Mouse (Mus musculus) forebrain, embryonic 11.5 days (tissue): ENCODE data around the gene Gm27021. TPM values are rescaled to one million over a fixed set of nuclear protein-coding genes. Genes with fewer than 3 reads are reported as not detected.

Source experiments
- ATAC-seq: fragments of 200-750 bp; cut with Nextera tagmentation; replicated peaks from 2 replicates; pipeline ENCODE4 v1.8.0; 2017; ENCODE audit warnings: moderate TSS enrichment; ENCODE audit not compliant: low FRiP score
- DNase-seq: peaks from one replicate; pipeline ENCODE4 v3.0.0-alpha.2; 2017; ENCODE audit warnings: low spot score
- H3K27ac ChIP-seq: fragments of 300-500 bp; sonication (generic); 2 replicates; pipeline ENCODE4 v1.5.1; 2014; ENCODE audit warnings: low read depth, low read length
- H3K27me3 ChIP-seq: fragments of 300-500 bp; sonication (generic); 2 replicates; pipeline ENCODE4 v1.6.1; 2014; ENCODE audit warnings: mild to moderate bottlenecking, low read length, mixed read lengths; ENCODE audit not compliant: control insufficient read depth, insufficient read depth
- H3K36me3 ChIP-seq: fragments of 300-500 bp; sonication (generic); 2 replicates; pipeline ENCODE4 v1.6.1; 2014; ENCODE audit warnings: mild to moderate bottlenecking, low read length, moderate library complexity, mixed read lengths; ENCODE audit not compliant: control insufficient read depth, insufficient read depth
- H3K4me1 ChIP-seq: fragments of 300-500 bp; sonication (generic); replicated peaks from 2 replicates; pipeline ENCODE4 v1.6.1; 2014; ENCODE audit warnings: low read length, mixed read lengths; ENCODE audit not compliant: control insufficient read depth, insufficient read depth
- H3K4me2 ChIP-seq: fragments of 300-500 bp; sonication (generic); 2 replicates; pipeline ENCODE4 v1.6.1; 2014; ENCODE audit warnings: low read depth, mild to moderate bottlenecking, low read length, moderate library complexity, mixed read lengths; ENCODE audit not compliant: severe bottlenecking
- H3K4me3 ChIP-seq: fragments of 300-500 bp; sonication (generic); 2 replicates; pipeline ENCODE4 v1.5.1; 2014; ENCODE audit warnings: low read depth, low read length
- H3K9ac ChIP-seq: fragments of 300-500 bp; sonication (generic); 2 replicates; pipeline ENCODE4 v1.6.1; 2014; ENCODE audit warnings: low read length
- H3K9me3 ChIP-seq: fragments of 300-500 bp; sonication (generic); 2 replicates; pipeline ENCODE4 v1.6.1; 2016; ENCODE audit warnings: low read length, mixed read lengths; ENCODE audit not compliant: control insufficient read depth
- WGBS: fragments of 180-500 bp; shearing (Covaris S2); extraction: QIAGEN DNeasy Blood & Tissue Kit; methylation state at CpG from one replicate; pipeline ENCODE4 v1.1.7; 2014; 5-methylcytosine and 5-hydroxymethylcytosine counted together
- polyA plus RNA-seq: library from polyadenylated mRNA; unstranded; fragments of >200 nt; fragmentation: Nextera tagmentation; extraction: Ambion mirVana; gene quantifications from 2 replicates; pipeline ENCODE4 v1.2.1, GENCODE M21; 2014

Gene Gm27021
- polyA plus RNA-seq, 1 experiment from 2014 or later = 3.3 TPM

GRCm38 (mm10) chr8:120700053-120700452 lies 32.2 kb upstream of the Gm27021 start:
- no peaks in the 10 kb centered on the region for H3K27me3 ChIP-seq
- no peak overlapping the region for H3K9ac ChIP-seq
- no peak overlapping the region for H3K27ac ChIP-seq
- no peaks in the 10 kb centered on the region for H3K36me3 ChIP-seq
- no peak overlapping the region for H3K4me3 ChIP-seq
- H3K4me2 ChIP-seq = no peak overlapping the region
- 90% methylated on average over 4 of the region's 4 CpGs for WGBS
- DNase-seq = no peak
- no peaks in the 10 kb centered on the region for H3K4me1 ChIP-seq
- no peak for ATAC-seq
- no peaks in the 10 kb centered on the region for H3K9me3 ChIP-seq

- no peaks in the 10 kb centered on the region for H3K4me1 ChIP-seq
- H3K4me2 ChIP-seq = no peak overlapping the region
- no peak overlapping the region for H3K4me3 ChIP-seq
- DNase-seq = no peak
- H3K27me3 ChIP-seq = no peaks in the 10 kb centered on the region
- no peak for ATAC-seq
- no peaks in the 10 kb centered on the region for H3K9me3 ChIP-seq
- 71% methylated on average over 2 of the region's 2 CpGs for WGBS
- no peak overlapping the region for H3K27ac ChIP-seq
- H3K36me3 ChIP-seq = no peaks in the 10 kb centered on the region
- H3K9ac ChIP-seq = no peak overlapping the region
Observed at GRCm38 (mm10) chr8:120699565-120699964, 31.7 kb upstream of the Gm27021 start.

DNA sequence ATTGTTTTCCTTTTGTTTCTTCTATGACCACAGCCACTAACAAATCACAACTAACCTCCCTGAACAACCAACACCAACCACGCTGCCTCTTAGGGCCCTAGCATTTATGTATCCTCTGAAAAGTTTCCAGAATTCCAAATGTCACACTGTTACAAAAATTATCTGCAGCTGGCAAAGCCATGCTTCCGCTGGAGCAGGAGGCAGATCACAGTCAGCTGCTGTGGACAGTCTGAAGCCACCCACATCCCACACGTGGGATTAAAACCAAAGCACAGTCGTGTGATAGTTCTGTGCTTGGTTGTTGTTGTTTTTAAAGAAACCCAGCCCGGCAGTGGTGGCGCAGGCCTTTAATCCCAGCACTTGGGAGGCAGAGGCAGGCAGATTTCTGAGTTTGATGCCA lies 31.2 kb upstream of the Gm27021 start:
- Histone ChIP-seq H3K36me3 (no peaks in the 10 kb centered on the region), H3K27me3 (no peaks in the 10 kb centered on the region), H3K4me3 (no peak overlapping the region), H3K9ac (no peak overlapping the region), H3K4me2 (no peak overlapping the region), H3K27ac (no peak overlapping the region), H3K9me3 (no peaks in the 10 kb centered on the region), H3K4me1 (no peaks in the 10 kb centered on the region)
- no peak for DNase-seq
- 81% methylated on average over 6 of the region's 6 CpGs for WGBS
- ATAC-seq = no peak

GRCm38 (mm10) chr8:120698426-120698825 lies 30.5 kb upstream of the Gm27021 start:
- ATAC-seq (no peak), DNase-seq (no peak)
- 93% methylated on average over 7 of the region's 7 CpGs for WGBS
- H3K4me1 ChIP-seq = no peaks in the 10 kb centered on the region
- H3K4me3 ChIP-seq = no peak overlapping the region
- no peaks in the 10 kb centered on the region for H3K36me3 ChIP-seq
- no peaks in the 10 kb centered on the region for H3K27me3 ChIP-seq
- H3K4me2 ChIP-seq = no peak overlapping the region
- H3K27ac ChIP-seq = no peak overlapping the region
- H3K9ac ChIP-seq = no peak overlapping the region
- H3K9me3 ChIP-seq = no peaks in the 10 kb centered on the region

DNA sequence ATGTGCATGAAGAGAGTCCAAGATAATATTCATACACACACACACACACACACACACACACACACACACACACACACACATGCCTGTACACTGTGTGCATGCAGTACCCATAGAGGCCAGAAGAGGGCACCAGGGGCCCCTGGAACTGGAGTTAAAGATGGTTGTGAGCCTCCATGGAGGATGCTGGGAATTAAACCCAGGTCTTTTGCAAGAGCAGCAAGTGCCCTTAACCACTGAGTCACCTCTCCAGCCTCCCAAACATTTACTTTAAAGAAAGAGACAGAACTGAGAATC lies 30.0 kb upstream of the Gm27021 start:
- no peak overlapping the region for H3K4me2 ChIP-seq
- ATAC-seq = no peak
- H3K4me3 ChIP-seq = no peak overlapping the region

DNA sequence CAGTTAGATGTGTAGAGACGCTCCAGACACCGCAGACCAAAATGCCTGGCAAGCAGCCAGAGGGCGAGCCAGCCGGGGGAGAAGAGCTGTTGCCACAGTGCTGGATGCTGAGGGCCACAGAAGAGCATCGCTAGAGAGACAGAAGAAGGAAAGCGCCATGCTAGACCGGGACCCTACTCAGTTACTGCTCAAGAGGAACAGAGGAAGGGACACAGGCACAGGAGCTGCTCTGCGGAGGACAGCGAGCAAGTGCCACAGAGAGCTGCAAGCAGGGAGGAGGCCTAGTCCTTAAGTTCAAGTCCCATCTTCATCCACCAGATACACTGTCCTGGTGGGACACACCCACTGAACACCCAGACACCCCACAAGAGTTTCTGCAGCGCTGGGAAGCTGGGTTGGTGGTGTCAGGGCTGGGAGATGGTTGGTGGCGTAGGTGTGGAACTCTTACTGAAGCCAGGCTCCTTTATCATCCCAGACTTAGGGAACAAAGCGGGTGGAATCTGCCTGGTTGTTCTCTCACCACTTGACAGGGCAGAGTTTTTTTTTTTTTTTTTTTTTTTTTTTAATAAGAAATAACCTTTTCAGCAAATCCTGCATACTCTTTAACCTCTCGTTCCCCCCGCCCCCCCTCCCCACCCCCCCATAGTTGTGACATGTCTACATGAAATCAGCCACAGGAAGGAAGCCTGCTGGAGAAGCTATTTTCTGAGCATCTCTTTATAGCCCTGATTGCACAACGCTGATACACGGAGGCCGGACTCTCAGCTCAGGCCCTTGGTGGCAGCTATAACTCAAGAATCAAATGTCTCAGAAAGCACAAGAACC lies 29.5 kb upstream of the Gm27021 start:
- DNase-seq = no peak
- Histone ChIP-seq H3K27ac (no peak overlapping the region), H3K4me1 (no peaks in the 10 kb centered on the region), H3K4me2 (no peak overlapping the region), H3K36me3 (no peaks in the 10 kb centered on the region), H3K9ac (no peak overlapping the region), H3K9me3 (no peaks in the 10 kb centered on the region), H3K27me3 (no peaks in the 10 kb centered on the region), H3K4me3 (no peak overlapping the region)
- ATAC-seq = no peak
- WGBS = 89% methylated on average over 17 of the region's 17 CpGs

More for the DNA sequence above, 30.0 kb upstream of the Gm27021 start:
- no peak overlapping the region for H3K9ac ChIP-seq
- no peak for DNase-seq
- H3K9me3 ChIP-seq = no peaks in the 10 kb centered on the region
- no peak overlapping the region for H3K27ac ChIP-seq
- H3K4me1 ChIP-seq = no peaks in the 10 kb centered on the region
- H3K27me3 ChIP-seq = no peaks in the 10 kb centered on the region
- no peaks in the 10 kb centered on the region for H3K36me3 ChIP-seq

DNA sequence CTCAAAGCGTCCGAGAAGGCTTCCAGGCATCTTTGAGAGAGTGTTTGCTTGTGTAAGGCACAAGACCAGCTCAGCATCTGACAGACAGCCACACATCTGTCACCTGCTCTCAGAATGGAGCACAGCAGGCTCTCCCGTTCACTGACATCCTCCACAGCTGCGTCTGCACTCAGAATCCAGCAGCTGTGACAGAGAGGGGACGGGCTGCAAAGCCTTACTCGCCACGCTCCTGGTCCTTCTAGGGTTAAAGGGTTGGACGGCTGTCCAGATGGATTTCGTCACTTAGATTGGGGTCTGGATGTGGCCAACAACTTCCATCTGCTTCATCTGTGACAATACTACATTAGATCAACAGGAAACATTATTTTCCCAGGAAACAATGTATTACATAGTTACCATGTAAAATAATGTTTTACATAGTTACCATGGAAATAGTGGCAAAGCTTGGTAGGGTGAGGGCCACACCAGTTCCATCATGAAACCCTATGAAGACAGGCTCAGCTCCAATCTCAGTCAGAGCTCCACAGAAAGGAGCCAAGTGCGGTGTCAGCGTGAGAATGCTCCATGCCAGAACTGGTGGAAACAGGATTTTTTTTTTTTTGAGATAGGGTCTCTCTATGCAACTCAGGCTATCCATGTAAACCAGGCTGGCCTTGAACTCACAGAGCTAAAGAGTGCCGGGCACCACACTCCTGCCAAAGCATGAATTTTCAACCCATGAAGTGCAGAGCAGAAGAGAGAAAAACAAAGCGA lies 28.7 kb upstream of the Gm27021 start:
- H3K27me3 ChIP-seq = no peaks in the 10 kb centered on the region
- 73% methylated on average over 13 of the region's 13 CpGs for WGBS
- ATAC-seq = no peak
- H3K4me2 ChIP-seq = no peak overlapping the region
- no peaks in the 10 kb centered on the region for H3K9me3 ChIP-seq
- no peak overlapping the region for H3K27ac ChIP-seq
- no peak for DNase-seq
- H3K36me3 ChIP-seq = no peaks in the 10 kb centered on the region
- H3K9ac ChIP-seq = no peak overlapping the region
- no peak overlapping the region for H3K4me3 ChIP-seq
- no peaks in the 10 kb centered on the region for H3K4me1 ChIP-seq

DNA sequence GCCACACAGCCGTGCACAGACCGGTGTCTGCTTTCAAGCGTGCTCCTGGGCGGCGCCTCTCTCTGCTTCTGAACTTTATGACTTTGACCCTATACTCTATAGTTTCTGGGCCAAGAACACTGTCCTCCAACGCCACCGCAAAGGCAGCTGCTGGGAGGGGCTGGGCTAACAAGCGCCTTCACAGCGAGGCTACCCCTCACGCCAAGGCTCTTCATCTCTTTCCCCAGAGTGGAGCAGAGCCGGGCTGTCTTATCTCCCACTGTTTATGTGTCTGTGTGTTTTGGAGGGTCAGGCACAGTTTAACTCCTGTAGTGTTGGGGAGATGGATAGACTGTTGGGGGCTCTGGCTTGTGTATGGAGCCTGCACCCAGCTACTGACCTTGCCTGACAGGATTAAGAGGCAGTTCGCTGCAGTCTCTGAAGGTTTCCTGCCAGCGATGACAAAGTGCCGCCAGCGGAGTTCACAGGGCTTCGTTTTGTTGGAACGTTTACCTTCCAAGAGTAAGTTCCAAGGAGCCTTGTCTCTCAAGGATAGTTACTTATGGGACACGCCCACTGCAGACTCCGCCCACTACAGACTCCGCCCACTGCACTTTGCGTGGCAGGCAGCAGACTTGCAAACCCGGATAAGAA lies 26.1 kb upstream of the Gm27021 start:
- H3K36me3 ChIP-seq = no peaks in the 10 kb centered on the region
- H3K27ac ChIP-seq = no peak overlapping the region
- 56% methylated on average over 22 of the region's 22 CpGs for WGBS
- no peaks in the 10 kb centered on the region for H3K4me1 ChIP-seq
- no peaks in the 10 kb centered on the region for H3K27me3 ChIP-seq
- no peak overlapping the region for H3K4me2 ChIP-seq
- H3K9me3 ChIP-seq = no peaks in the 10 kb centered on the region
- no peak overlapping the region for H3K9ac ChIP-seq
- DNase-seq = no peak
- no peak for ATAC-seq
- H3K4me3 ChIP-seq = no peak overlapping the region
